Mouse (Mus musculus) WW6 (cell line): ENCODE data around the gene Uba52.

ENCODE experiments used
- DNase-seq: peaks from one replicate; pipeline ENCODE4 v3.0.0-alpha.2; 2013; ENCODE audit warnings: low read depth, low spot score

Gene Uba52

DNA sequence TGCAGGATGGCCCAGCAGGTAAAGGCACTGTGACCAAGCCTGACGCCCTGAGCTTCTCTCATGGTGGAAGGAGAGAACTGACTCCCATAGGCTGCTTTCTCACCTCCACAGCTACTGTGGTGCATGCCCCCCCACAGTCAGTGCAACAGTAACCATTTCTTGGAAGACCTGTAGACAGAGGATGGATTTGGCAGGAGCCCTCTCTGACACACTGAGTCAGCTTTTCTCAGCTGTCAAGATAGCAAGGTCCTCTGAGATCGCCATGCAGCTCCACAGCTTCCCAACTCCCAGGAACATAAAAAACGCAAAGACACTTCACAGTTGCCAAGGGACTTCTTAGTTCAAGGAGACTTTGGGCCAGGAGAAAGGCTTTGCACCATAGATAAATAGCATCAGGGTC is 52.1 kb downstream of the Uba52 start:
- DNase-seq, result no peak
